Mouse (Mus musculus) CH12.LX (cell line): Measurements from ENCODE around the gene Dcaf12. TPM values are rescaled to one million over a fixed set of nuclear protein-coding genes. Genes with fewer than 3 reads are reported as not detected.

Source experiments
- DNase-seq: peaks from one replicate; pipeline ENCODE4 v3.0.0-alpha.2; 2013; ENCODE audit errors: extremely low read depth
- H3K27ac ChIP-seq: 2 replicates; pipeline ENCODE4 v1.5.1; 2012; ENCODE audit warnings: low read depth, mild to moderate bottlenecking, control low read depth, moderate library complexity; ENCODE audit not compliant: insufficient read depth
- H3K27me3 ChIP-seq: replicated peaks from 2 replicates; pipeline ENCODE3; 2012; ENCODE audit warnings: inconsistent platforms
- H3K36me3 ChIP-seq, 2 experiments: replicated peaks in 1 of 2; 2 replicates each; pipeline versions ENCODE3 to v1.6.1; 2012; ENCODE audit warnings: inconsistent platforms in 1 of 2, low read length in 1 of 2, mild to moderate bottlenecking in 1 of 2, mixed read lengths in 1 of 2, moderate library complexity in 1 of 2; ENCODE audit not compliant: control insufficient read depth in 1 of 2, insufficient read depth in 1 of 2
- H3K4me1 ChIP-seq, 2 experiments: 2 replicates each; pipeline ENCODE4 v1.6.1; 2012; ENCODE audit warnings: inconsistent platforms in 1 of 2, moderate library complexity in 1 of 2; ENCODE audit not compliant: insufficient read depth in 2 of 2, control insufficient read depth in 1 of 2
- H3K4me2 ChIP-seq: 2 replicates; pipeline ENCODE4 v1.6.1; 2012; ENCODE audit warnings: low read depth, mild to moderate bottlenecking, control low read depth; ENCODE audit not compliant: poor library complexity, insufficient read depth, severe bottlenecking
- H3K4me3 ChIP-seq, 3 experiments: fragments of 150-350 bp in 1 of 3; sonication (generic) in 1 of 3; replicated peaks in 1 of 3; 2 replicates each; pipeline versions ENCODE3 to v1.5.1; 2011 to 2012; ENCODE audit warnings: low read depth in 2 of 3, low read length in 2 of 3, mild to moderate bottlenecking in 2 of 3, moderate library complexity in 2 of 3, control low read depth in 1 of 3, improper control_type of control experiment in 1 of 3, inconsistent platforms in 1 of 3, mixed read lengths in 1 of 3; ENCODE audit not compliant: poor library complexity in 1 of 3
- H3K79me2 ChIP-seq: replicated peaks from 2 replicates; pipeline ENCODE4 v1.6.1; 2012; ENCODE audit warnings: mild to moderate bottlenecking, moderate library complexity; ENCODE audit not compliant: control insufficient read depth, poor library complexity, insufficient read depth, severe bottlenecking; ENCODE audit errors: extremely low read depth
- H3K9ac ChIP-seq: 2 replicates; pipeline ENCODE4 v1.6.1; 2012; ENCODE audit warnings: low read depth, mild to moderate bottlenecking, control low read depth, moderate library complexity; ENCODE audit not compliant: insufficient read depth
- H3K9me3 ChIP-seq: replicated peaks from 2 replicates; pipeline ENCODE3; 2012; ENCODE audit warnings: low read length, inconsistent platforms, mixed read lengths
- BHLHE40 ChIP-seq: IDR thresholded peaks from 2 replicates; pipeline ENCODE4 v1.6.1; 2011; ENCODE audit warnings: mild to moderate bottlenecking, low read depth, low read length, improper control_type of control experiment
- CHD1 ChIP-seq: IDR thresholded peaks from 2 replicates; pipeline ENCODE4 v1.6.1; 2012; ENCODE audit warnings: low read depth, low read length, improper control_type of control experiment, inconsistent platforms
- CHD2 ChIP-seq: IDR thresholded peaks from 2 replicates; pipeline ENCODE4 v1.6.1; 2011; ENCODE audit warnings: low read length, improper control_type of control experiment
- CTCF ChIP-seq, 2 experiments: IDR thresholded peaks in 1 of 2; conservative IDR thresholded peaks in 1 of 2; 2 replicates each; pipeline ENCODE4 v1.5.1; 2011 to 2012; ENCODE audit warnings: low read depth in 2 of 2, low read length in 2 of 2, improper control_type of control experiment in 1 of 2, inconsistent platforms in 1 of 2, mild to moderate bottlenecking in 1 of 2, moderate library complexity in 1 of 2
- E2F4 ChIP-seq: IDR thresholded peaks from 2 replicates; pipeline ENCODE4 v1.6.1; 2011; ENCODE audit warnings: low read depth, low read length, improper control_type of control experiment; ENCODE audit not compliant: insufficient replicate concordance
- ELF1 ChIP-seq: IDR thresholded peaks from 2 replicates; pipeline ENCODE4 v1.6.1; 2014; ENCODE audit warnings: low read depth, mild to moderate bottlenecking, inconsistent platforms, low read length, improper control_type of control experiment
- EP300 ChIP-seq: IDR thresholded peaks from 2 replicates; pipeline ENCODE4 v1.6.1; 2011; ENCODE audit warnings: low read length, improper control_type of control experiment
- ETS1 ChIP-seq: conservative IDR thresholded peaks from 2 replicates; pipeline ENCODE4 v1.6.1; 2012; ENCODE audit warnings: low read depth, mild to moderate bottlenecking, inconsistent platforms, low read length, improper control_type of control experiment, moderate library complexity
- GABPA ChIP-seq: IDR thresholded peaks from 2 replicates; pipeline ENCODE4 v1.6.1; 2012; ENCODE audit warnings: low read depth, low read length, improper control_type of control experiment, inconsistent platforms; ENCODE audit not compliant: insufficient replicate concordance
- HCFC1 ChIP-seq: IDR thresholded peaks from 2 replicates; pipeline ENCODE4 v1.6.1; 2012; ENCODE audit warnings: low read depth, mild to moderate bottlenecking, inconsistent platforms, low read length, improper control_type of control experiment
- IRF4 ChIP-seq: IDR thresholded peaks from 2 replicates; pipeline ENCODE4 v1.6.1; 2014; ENCODE audit warnings: low read depth, mild to moderate bottlenecking, inconsistent platforms, low read length, improper control_type of control experiment
- JUN ChIP-seq: IDR thresholded peaks from 2 replicates; pipeline ENCODE4 v1.6.1; 2011; ENCODE audit warnings: low read depth, mild to moderate bottlenecking, low read length, improper control_type of control experiment, moderate library complexity; ENCODE audit not compliant: insufficient read depth
- JUND ChIP-seq: conservative IDR thresholded peaks from 2 replicates; pipeline ENCODE4 v1.6.1; 2011; ENCODE audit warnings: low read depth, low read length, improper control_type of control experiment
- KAT2A ChIP-seq: IDR thresholded peaks from 2 replicates; pipeline ENCODE4 v1.6.1; 2012; ENCODE audit warnings: low read length, improper control_type of control experiment, inconsistent platforms; ENCODE audit not compliant: insufficient replicate concordance
- MAFK ChIP-seq: IDR thresholded peaks from 2 replicates; pipeline ENCODE4 v1.6.1; 2011; ENCODE audit warnings: low read length, improper control_type of control experiment; ENCODE audit not compliant: insufficient replicate concordance
- MAX ChIP-seq: IDR thresholded peaks from 2 replicates; pipeline ENCODE4 v1.6.1; 2011; ENCODE audit warnings: low read length, improper control_type of control experiment
- MAZ ChIP-seq: IDR thresholded peaks from 2 replicates; pipeline ENCODE4 v1.6.1; 2012; ENCODE audit warnings: low read depth, mild to moderate bottlenecking, inconsistent platforms, low read length, improper control_type of control experiment, moderate library complexity
- MEF2A ChIP-seq: IDR thresholded peaks from 2 replicates; pipeline ENCODE4 v1.6.1; 2014; ENCODE audit warnings: low read depth, mild to moderate bottlenecking, inconsistent platforms, low read length, improper control_type of control experiment, borderline replicate concordance
- MXI1 ChIP-seq: IDR thresholded peaks from 2 replicates; pipeline ENCODE4 v1.6.1; 2011; ENCODE audit warnings: mild to moderate bottlenecking, low read depth, low read length, improper control_type of control experiment
- MYC ChIP-seq: IDR thresholded peaks from 2 replicates; pipeline ENCODE4 v1.6.1; 2011; ENCODE audit warnings: low read depth, mild to moderate bottlenecking, improper control_type of control experiment, low read length
- NELFE ChIP-seq: IDR thresholded peaks from 2 replicates; pipeline ENCODE4 v1.6.1; 2011; ENCODE audit warnings: low read depth, low read length, improper control_type of control experiment
- NRF1 ChIP-seq: IDR thresholded peaks from 2 replicates; pipeline ENCODE4 v1.6.1; 2014; ENCODE audit warnings: low read depth, mild to moderate bottlenecking, inconsistent platforms, low read length, improper control_type of control experiment, moderate library complexity
- PAX5 ChIP-seq: IDR thresholded peaks from 2 replicates; pipeline ENCODE4 v1.6.1; 2012; ENCODE audit warnings: low read length, inconsistent platforms, mixed read lengths
- POLR2A ChIP-seq: IDR thresholded peaks from 2 replicates; pipeline ENCODE4 v1.6.1; 2011; ENCODE audit warnings: low read depth, mild to moderate bottlenecking, improper control_type of control experiment, low read length
- POLR2AphosphoS2 ChIP-seq: IDR thresholded peaks from 2 replicates; pipeline ENCODE4 v1.6.1; 2011; ENCODE audit warnings: low read depth, low read length, improper control_type of control experiment
- RAD21 ChIP-seq: IDR thresholded peaks from 2 replicates; pipeline ENCODE4 v1.6.1; 2011; ENCODE audit warnings: low read depth, mild to moderate bottlenecking, low read length, improper control_type of control experiment, moderate library complexity
- RCOR1 ChIP-seq: conservative IDR thresholded peaks from 2 replicates; pipeline ENCODE4 v1.6.1; 2012; ENCODE audit warnings: low read depth, mild to moderate bottlenecking, inconsistent platforms, low read length, improper control_type of control experiment
- SIN3A ChIP-seq: IDR thresholded peaks from 2 replicates; pipeline ENCODE4 v1.6.1; 2012; ENCODE audit warnings: low read length, improper control_type of control experiment, inconsistent platforms
- SMC3 ChIP-seq: IDR thresholded peaks from 2 replicates; pipeline ENCODE4 v1.6.1; 2011; ENCODE audit warnings: low read depth, low read length, improper control_type of control experiment
- TBP ChIP-seq: conservative IDR thresholded peaks from 2 replicates; pipeline ENCODE4 v1.6.1; 2011; ENCODE audit warnings: low read depth, low read length, improper control_type of control experiment
- TCF12 ChIP-seq: IDR thresholded peaks from 2 replicates; pipeline ENCODE4 v1.6.1; 2014; ENCODE audit warnings: low read depth, mild to moderate bottlenecking, inconsistent platforms, low read length, improper control_type of control experiment
- UBTF ChIP-seq: IDR thresholded peaks from 2 replicates; pipeline ENCODE4 v1.6.1; 2012; ENCODE audit warnings: low read depth, mild to moderate bottlenecking, inconsistent platforms, low read length, improper control_type of control experiment, moderate library complexity
- USF1 ChIP-seq: IDR thresholded peaks from 2 replicates; pipeline ENCODE4 v1.6.1; 2014; ENCODE audit warnings: low read depth, mild to moderate bottlenecking, inconsistent platforms, low read length, improper control_type of control experiment
- USF2 ChIP-seq: conservative IDR thresholded peaks from 2 replicates; pipeline ENCODE4 v1.6.1; 2011; ENCODE audit warnings: low read depth, low read length, improper control_type of control experiment
- ZC3H11A ChIP-seq: IDR thresholded peaks from 2 replicates; pipeline ENCODE4 v1.6.1; 2012; ENCODE audit warnings: low read depth, mild to moderate bottlenecking, inconsistent platforms, low read length, improper control_type of control experiment
- ZKSCAN1 ChIP-seq: IDR thresholded peaks from 2 replicates; pipeline ENCODE4 v1.6.1; 2012; ENCODE audit warnings: low read depth, inconsistent platforms, low read length, improper control_type of control experiment, borderline replicate concordance
- ZMIZ1 ChIP-seq: IDR thresholded peaks from 2 replicates; pipeline ENCODE4 v1.6.1; 2012; ENCODE audit warnings: low read depth, mild to moderate bottlenecking, inconsistent platforms, low read length, improper control_type of control experiment
- ZNF384 ChIP-seq: IDR thresholded peaks from 2 replicates; pipeline ENCODE4 v1.6.1; 2012; ENCODE audit warnings: low read depth, low read length, improper control_type of control experiment, inconsistent platforms
- dilution Hi-C: fragments of 300-500 bp; cut with MboI; formaldehyde crosslinking; loops from 2 replicates; pipeline ENCODE4 v1.14.3; 2020; ENCODE audit warnings: low sequenced_read_pairs; ENCODE audit not compliant: extremely low pct_unique_long_range_greater_than_20kb, extremely low pct_ligation_motif_present
- in situ Hi-C: fragments of 300-500 bp; cut with MboI; formaldehyde crosslinking; loops from 3 replicates; pipeline ENCODE4 v1.14.3; 2019; ENCODE audit warnings: low sequenced_read_pairs, low pct_ligation_motif_present, low pct_unique_long_range_greater_than_20kb, mixed read lengths
- polyA plus RNA-seq: library from polyadenylated mRNA; unstranded; fragments of >175 nt; gene quantifications from 2 replicates; pipeline ENCODE4 v1.2.1, GENCODE M21; 2012; ENCODE audit warnings: low read depth; ENCODE audit not compliant: insufficient read length
- total RNA-seq, 2 experiments: library from RNA; depleted of rRNA; stranded (reverse); fragments of 300-350 nt in 1 of 2; fragments of >200 nt in 1 of 2; gene quantifications; 2 replicates each; pipeline ENCODE4 v1.2.3; 2012 to 2014

Gene Dcaf12
- total and polyA plus RNA-seq, 3 experiments: 31.3 to 42.0 (median 33.7) TPM

DNA sequence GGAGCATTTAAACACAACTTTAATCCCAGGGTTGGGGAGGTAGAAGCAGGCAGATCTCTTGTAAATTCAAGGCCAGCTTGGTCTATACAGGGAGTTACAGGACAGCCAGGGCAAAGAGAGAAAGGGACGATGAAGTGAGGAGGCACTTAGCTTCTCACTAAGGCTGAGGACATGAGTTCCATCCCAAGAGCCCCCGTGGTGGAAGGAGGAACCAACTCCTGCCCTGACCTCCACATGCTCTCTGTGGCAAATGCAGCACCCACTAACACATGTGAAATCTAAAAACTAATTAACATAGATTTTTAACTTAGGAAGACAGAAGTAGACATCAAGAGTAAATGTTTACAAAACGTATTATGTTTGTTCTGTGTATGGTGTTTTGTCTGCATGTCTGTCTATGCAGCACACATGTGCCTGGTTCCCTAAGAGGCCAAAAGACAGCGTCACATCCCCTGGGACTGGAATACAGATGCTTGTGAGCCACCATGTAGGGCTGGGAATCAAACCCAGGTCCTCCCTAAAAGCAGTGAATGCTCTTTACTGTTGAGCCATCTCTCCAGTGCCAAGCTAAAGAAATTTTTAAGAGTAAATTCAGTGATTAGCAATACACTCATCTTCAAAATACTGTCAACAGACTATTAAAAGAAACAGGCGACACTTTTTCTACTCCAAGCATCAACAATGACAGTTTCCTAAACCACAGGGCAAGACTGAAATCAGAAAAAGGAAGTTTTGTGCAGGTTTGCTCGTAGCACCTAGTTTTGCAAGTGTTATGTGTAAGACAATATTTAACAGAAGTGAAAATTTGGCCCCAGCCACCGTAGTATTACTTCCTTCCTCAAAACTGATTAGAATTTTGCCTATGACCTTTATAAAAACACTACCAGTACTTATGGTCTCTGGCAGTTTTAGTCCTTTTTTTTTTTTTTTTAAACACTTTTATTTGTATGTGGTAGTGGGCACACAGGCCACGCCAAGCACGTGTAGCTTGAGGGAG is 3.8 kb downstream of the Dcaf12 start:
- dilution Hi-C loops: no loop called here
- H3K4me1 ChIP-seq: peaks cover 31 to 76% of the 10 kb centered on the region in 2 experiments
- peaks cover 10 to 51% of the 10 kb centered on the region in 2 experiments for H3K36me3 ChIP-seq
- no peaks in the 10 kb centered on the region for H3K9me3 ChIP-seq
- in situ Hi-C loops: no loop called here
- TF ChIP-seq JUND: peak; percentile 36; the same call in 1 of the 2 replicates
- TF ChIP-seq SIN3A: peak; percentile 72
- 0 out of 2 replicates have a peak, but pooled peaks have one; percentile 5 for TF ChIP-seq HCFC1
- TF ChIP-seq KAT2A: no peak
- no peak for TF ChIP-seq E2F4
- TF ChIP-seq ZNF384: peak; percentile 77
- TF ChIP-seq ZC3H11A: no peak
- no peak for TF ChIP-seq MAZ
- no peak for TF ChIP-seq CHD1
- TF ChIP-seq UBTF: no peak
- TF ChIP-seq SMC3: no peak
- TF ChIP-seq POLR2A: no peak
- no peak for TF ChIP-seq PAX5
- peak; percentile 71 for TF ChIP-seq MXI1
- peak; percentile 36 for TF ChIP-seq MYC
- no peak for TF ChIP-seq NRF1
- no peak for TF ChIP-seq NELFE
- 0 out of 2 replicates have a peak, but pooled peaks have one; percentile 54 for TF ChIP-seq MAFK
- TF ChIP-seq IRF4: peak; percentile 84
- 0 out of 2 replicates have a peak, but pooled peaks have one; percentile 40 for TF ChIP-seq JUN
- no peak for TF ChIP-seq CTCF (conservative IDR thresholded peaks at IDR 0.05 in 1 of 2, IDR thresholded peaks at IDR 0.05 in 1 of 2; ENCODE audit: low read depth in 2 of 2, low read length in 2 of 2)
- no peak for TF ChIP-seq USF1
- TF ChIP-seq USF2: no peak
- no peak for TF ChIP-seq ELF1
- peak; percentile 89 for TF ChIP-seq EP300
- no peak for TF ChIP-seq TBP
- TF ChIP-seq ZMIZ1: no peak
- no peak; the same call in 1 of the 2 replicates for TF ChIP-seq TCF12
- no peak for TF ChIP-seq GABPA
- no peak; the same call in 1 of the 2 replicates for TF ChIP-seq RAD21
- TF ChIP-seq RCOR1: no peak
- peak; percentile 68; the same call in 1 of the 2 replicates for TF ChIP-seq ETS1
- TF ChIP-seq CHD2: no peak
- peak; percentile 61; the same call in 1 of the 2 replicates for TF ChIP-seq MAX
- no peak for TF ChIP-seq POLR2AphosphoS2
- peak; percentile 53 for TF ChIP-seq BHLHE40
- no peak for TF ChIP-seq ZKSCAN1
- peak; percentile 89 for TF ChIP-seq MEF2A
- H3K79me2 ChIP-seq: peaks cover 38% of the 10 kb centered on the region
- H3K27me3 ChIP-seq: no peaks in the 10 kb centered on the region
- DNase-seq: peak; percentile 79
- H3K4me2 ChIP-seq: peak overlapping the region; percentile 48
- H3K27ac ChIP-seq: peak overlapping the region; percentile 80
- no peak overlapping the region for H3K4me3 ChIP-seq
- H3K9ac ChIP-seq: 0 out of 2 replicates have a peak overlapping the region, but pooled peaks have one; percentile 2
